Mouse (Mus musculus) right cerebral cortex, adult 18-20 months (tissue): Measurements from ENCODE around the gene Man2a2.
A peak's percentile ranks its signal among the peaks of the same experiment; 100 is the strongest.

Experiments
- DNase-seq: peaks from one replicate; pipeline ENCODE4 v3.0.0; 2022; ENCODE audit warnings: mixed read lengths

The Man2a2 gene

DNA sequence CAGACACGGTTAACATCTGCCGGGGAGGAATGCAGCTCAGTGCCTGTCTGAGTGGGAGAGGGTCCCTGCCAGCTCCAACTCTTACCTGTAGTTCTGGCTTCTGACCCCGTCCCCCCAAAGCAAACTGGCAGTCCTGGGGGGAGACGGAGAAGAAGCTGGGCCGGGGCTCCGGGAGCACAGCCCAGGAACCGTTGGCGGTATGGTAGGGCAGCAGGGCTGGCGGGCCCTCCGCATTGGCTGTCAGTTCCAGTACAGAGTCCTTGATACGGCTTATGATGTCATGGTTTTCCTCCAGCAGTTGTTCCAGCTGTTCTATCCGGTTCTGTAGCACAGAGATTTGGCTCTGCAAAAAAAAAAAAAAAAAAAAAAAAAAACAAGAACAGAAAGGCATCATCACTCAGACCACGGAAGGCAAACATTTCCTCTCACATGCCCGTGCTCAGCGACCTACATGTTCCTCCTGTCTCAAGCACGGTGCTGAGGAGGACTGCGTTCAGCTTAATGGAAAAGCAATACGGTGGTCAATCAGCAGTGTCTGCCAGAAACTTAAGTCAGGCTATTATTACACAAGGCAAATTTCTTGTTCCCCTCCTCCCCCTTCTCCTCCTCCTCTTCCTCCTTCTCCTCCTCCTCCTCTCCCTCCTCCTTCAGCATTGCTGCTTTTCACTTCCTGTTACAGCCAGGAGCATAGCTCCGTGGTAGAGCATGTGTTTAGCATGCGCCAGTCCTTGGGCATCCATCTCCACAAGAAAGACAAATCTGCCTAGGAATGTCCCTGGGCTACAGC lies 2.3 kb downstream of the Man2a2 start:
- DNase-seq: no peak

DNA sequence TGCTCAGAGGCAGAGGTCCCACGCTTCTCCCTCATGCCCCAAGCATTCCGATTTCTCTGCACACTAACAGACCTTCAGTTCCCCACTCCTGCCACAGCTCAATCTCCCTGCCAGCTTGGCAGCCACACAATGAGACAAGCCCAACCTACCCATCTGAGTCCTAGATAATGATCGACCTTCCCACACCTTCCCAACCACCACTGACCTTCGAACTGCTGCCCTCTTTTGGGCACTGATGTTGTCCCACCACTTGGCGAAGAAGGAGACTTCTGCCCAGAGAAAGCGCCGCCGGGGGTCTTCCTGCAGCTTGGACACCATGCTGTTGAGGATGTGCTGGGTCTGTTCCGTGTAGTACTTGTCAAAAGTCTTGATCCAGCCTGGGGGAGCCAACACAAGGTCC lies 3.2 kb downstream of the Man2a2 start:
- no peak for DNase-seq

DNA sequence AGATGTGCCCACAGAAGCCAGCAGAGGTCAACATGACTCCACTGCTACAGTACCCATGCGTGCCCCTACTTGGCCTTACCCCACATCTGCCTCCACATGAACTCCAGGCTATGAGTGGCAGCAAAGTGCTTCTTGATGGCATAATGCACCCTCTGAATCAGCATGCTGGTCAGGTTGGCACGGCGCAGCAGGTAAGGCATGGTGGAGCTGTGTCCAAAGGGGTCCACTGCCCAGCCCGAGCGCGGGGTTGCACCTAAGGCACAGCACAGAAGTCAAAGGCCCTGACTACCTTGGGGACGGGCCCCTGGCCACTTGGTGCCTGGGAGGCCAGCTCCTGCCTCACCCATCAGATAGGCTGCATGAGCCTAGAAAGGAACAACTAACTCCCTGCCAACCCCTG lies 3.9 kb downstream of the Man2a2 start:
- DNase-seq: no peak

DNA sequence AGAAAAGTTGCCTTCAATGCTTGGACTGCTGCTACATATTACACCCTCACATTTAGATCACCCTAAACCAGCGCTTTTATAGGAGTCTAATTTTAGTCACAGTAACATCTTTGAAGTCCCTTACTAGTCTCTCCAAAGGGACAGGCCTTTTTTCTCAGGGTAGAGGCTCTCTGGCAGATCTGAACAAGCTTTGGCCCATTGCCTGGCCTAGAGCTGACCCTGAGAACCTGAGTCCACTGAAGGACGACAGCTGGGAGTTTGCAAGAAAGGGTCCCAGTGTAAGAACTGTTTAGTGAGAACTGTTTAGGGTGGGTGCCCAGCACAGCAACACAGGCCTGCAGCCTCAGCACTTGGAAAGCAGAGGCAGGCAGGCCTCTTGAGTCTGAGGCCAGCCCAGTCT lies 5.4 kb downstream of the Man2a2 start:
- no peak for DNase-seq

DNA sequence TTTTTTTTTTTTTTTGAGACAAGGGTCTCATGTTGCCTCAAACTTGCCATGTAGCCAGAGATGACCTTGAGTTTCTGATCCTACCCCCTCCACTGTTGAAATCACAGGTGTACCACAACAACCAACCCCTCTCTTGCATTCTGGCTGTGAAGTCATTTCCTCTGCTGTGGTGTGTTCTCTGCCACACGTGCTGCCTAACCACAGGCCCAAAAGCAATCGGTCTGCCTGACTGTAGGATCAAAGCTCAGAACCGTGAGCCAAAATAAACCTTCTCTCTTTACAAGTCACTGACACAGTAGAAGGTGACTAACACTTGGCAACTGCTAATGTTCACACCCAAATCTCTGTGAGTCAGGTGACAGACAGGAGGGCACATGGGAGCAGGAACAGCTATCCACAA lies 10.7 kb downstream of the Man2a2 start:
- no peak for DNase-seq

DNA sequence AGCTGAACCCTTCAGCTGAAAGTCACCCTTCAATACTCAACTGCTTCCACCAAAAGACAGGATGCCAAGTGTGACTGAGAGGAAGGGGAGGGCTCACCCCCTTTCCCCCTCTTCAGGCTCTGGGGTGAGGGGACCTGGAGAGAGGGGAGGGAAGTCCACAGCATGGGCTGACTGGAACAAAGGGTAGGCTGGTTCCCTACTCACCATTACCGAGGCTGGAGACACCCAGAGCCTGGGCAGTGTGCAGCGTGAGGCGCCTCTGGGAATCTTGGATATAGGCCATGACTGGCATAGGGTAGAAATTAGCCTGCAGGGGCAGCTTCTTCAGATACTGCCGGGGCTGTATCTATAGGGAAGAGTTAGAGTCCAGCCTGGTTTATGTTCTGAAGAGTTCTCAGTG lies 13.1 kb downstream of the Man2a2 start:
- DNase-seq: no peak

DNA sequence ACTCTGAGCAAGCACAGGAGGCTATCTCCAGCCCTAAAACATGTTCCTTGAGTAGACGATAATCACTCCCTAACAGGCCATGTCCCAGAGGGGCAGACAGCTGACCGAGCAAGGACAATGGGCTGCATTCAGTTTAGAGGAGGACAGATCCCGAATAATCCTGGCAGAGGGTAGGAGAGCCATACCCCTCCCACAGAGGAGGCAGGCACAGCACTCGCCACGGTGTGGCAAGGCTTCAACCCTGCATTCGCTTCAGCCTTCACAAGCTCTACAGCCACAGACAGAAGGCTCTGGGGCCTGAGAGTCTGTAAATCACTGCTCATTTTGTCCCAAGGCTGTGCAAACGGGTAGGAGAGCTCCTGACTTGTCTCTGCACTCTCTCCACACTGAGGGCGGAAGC lies 14.0 kb downstream of the Man2a2 start:
- DNase-seq: peak; percentile 55

DNA sequence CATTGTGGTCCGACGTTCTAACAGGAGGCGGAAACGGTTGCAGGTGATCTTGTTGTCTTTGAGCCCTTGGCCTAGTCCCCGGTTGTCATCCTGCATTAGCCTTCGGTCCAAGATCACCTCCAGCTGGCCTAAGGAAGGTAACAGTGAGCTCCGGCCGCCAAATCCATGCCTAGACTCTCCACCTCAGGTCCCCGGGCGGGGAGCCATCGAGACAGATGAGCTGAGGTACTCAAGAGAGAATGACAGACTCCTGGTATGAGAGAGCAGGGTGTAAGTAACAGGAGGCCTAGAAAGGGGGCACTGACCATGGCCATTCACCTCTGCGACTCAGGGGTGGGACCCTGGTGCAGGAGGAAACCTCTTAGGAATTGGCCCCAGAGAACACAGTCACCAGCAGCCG lies 14.8 kb downstream of the Man2a2 start:
- DNase-seq: no peak

DNA sequence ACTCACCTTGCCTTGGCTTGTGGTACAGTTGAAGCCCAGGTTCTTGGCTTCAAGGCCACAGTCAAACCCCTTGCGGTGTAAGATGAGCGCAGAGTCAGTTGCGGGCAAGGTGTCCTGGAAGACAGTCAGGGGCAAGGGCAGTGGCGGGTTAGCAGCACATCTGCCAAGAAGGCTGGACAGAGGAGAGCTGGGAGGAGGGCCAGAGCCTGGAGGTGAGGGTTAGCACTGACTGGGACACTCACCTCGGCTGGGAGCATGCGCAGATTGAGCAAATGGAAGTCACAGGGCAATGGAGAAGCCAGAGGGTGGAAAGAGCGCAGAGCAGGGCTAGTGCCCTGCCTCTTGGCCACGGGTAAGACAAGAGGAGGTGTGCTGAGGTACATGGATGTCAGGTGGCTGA lies 18.3 kb downstream of the Man2a2 start:
- DNase-seq: no peak

DNA sequence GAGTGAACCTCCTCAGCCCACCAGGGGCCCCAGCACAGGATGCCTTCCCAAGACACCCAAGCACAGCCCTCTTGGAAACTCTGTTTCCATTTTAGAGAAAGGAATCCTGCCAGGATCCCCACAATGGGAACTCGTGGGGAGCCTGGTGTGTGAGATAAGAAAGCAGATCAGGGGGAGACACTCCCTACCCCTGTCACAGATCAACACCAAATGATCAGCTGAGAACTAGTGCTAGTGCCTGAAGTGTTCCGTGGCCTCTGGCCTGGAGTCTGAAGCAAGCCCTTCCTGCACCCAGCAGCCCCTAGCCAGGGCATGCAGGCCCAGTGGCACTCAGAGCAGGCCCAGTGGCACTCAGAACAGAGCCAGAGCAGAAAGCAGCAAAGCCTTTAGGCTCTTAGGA lies 20.4 kb downstream of the Man2a2 start:
- no peak for DNase-seq

DNA sequence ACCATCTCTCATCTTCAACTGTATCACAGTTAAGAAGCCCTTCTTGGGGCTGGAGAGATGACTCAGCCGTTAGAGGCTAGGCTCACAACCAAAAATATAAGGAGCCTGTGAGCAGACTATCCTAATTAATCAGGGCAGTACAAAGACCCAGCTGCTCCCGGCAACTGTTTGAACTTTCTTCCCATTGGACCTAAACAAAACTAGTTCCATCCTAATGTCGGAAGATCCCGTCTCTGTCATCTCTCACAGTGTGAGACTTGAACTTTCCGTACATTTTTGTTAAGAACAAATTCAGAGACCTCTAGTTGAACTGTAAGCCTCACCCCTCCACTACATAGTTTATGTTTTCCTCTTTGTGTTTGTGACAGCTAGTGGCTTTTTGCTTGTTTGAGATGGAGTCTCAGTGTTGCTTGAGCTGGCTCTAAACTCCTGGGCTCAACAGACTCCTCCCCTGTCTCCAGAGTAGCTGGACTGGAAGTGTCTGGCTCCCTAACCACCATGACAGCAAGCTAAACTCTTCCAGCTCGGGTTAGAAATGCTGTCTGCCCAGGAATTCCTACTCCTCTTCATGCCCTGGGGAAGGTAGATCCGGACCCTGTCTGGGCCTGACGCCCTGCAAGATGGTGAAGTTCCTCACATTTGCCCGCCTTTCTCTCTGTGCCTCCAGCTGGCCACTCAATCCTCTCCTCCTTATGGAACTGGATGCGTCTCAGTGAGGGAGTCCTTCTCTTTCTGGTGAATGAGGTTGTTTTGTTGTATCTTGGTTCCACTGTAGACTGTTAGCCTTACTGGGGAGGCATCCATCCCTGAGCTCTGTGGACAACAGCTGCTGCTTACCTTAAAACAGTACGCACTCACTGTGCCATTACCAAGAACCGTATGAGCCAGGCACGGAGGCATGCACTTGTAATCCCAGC lies 23.2 kb downstream of the Man2a2 start:
- DNase-seq: no peak

DNA sequence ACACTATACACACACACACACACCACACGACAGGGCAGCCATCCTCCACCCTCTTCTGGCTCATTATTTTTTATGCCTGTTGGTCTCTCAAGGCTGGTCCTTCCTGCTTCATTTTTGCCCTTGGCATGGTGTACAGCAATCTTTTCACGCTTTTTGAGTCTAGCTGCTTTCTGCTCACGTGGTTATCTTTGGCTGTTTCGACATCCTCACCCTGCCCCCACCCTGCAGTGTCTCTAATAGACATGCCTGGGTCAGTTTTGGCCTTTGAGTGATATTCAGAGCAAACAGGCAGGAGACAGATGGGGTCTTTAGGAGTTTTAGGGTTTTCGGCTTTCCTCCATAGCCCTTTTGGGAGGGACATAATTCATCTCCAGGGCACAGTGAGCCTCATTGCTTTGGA lies 24.3 kb downstream of the Man2a2 start:
- DNase-seq: no peak

DNA sequence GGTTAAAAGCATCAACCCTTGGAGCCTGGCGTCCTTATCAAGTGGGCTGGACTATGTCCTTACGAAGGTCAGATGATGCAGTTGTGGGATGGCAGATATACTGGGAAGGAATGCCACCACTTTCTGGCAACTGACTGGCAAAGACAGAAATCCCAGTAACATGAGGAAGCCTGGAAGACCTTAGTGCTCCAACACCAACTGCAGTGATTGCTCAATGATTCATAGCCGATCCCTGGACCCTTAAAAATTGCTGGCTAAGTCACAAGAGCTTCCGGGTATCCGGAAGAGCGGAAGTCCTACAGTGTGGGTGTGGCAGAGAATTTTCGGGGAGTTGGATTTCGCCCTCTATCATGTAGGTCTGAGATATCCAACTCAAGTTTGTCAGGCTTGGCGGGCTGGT lies 25.0 kb downstream of the Man2a2 start:
- DNase-seq: no peak

DNA sequence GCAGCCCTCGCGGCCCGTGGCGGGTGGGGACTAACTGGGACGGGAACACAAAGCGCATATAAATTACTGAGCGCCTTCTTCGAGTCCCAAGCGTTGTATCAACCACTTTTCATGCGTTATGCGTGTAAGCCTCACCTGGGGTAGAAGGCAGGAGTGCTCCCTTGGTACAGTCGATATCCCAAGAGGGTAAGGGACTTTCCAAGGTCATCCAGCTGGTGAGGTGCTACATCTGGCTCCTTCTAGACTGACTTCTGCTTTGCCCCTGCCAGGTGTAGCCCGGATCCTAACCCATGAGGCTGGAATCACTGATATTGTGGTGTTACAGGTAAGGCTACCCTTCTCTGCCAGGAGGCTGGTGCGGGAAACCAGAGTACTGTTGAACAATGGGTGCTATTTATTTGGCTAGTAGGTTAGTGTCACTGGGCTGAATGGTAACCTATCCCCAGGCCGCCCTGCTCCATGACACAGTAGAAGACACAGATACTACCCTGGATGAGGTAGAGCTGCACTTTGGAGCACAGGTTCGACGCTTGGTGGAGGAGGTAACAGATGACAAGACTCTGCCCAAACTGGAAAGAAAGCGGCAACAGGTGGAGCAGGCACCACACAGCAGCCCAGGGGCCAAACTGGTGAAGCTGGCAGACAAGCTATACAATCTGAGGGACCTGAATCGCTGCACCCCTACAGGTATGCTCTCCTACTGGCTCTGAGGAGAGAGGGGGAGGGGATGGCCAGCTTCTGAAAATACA lies 27.7 kb downstream of the Man2a2 start:
- DNase-seq: no peak

DNA sequence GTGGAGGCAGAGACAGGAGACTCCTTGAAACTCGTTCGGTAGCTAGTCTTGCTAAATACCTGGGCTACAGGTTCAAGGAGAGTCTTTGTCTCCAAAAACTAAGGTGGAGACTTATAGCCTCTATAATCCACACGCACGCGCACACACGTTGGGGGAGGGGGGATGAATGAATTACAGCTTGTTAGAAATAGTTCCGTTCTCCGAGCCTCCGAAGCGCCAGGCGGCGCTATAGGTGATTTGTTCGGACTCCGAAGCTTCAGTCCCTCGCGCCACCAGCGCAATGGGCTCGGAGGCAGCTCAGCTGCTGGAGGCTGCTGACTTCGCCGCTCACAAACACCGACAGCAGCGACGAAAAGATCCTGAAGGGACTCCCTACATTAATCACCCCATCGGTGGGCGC lies 28.3 kb downstream of the Man2a2 start, which contains the start of gene Hddc3:
Hddc3 (plus strand) TSS at position 247 of the 400 bp plus-strand sequence.
- DNase-seq: peak; percentile 95

DNA sequence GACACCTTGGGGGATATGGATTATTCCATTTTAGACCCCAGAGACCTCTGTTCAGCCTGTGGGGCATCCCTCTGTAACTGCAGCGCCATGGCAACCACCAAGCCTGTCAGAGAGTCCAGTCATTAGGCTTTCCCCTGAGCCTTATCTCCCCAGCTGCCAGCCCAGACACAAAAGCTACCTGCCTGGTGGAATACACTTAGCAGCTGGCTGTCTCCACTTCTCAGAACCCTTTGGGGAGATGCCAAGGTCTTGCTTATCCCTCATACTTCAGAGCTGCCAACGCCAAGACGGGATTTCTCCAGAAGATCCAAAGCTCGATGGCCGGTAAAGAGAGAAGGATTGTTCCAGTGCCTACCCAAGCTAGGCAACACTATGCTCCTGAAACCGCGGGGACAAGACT lies 29.4 kb downstream of the Man2a2 start:
- no peak for DNase-seq

DNA sequence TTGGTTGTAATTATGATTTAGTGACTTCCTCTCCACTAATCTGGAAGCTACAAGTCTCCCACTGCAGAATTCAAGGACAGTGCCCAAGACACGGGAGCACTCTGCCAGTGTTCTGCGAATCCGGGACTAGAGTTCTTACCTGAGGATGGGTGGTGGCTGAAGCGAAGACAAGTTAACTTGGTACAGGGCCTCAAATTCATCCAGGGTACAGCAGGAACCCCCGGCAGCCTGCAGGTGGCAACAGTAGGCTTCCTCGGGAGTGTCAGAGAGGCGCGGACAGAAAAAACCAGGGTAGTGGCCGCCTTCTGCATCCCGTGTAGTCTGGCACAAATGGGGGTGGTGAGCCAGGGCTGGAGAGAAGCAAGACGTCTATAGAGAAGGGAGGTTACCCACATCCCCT lies 30.4 kb downstream of the Man2a2 start, which contains the start of gene Unc45a:
Unc45a (minus strand) TSS at position 213 of the 400 bp plus-strand sequence.
- peak; percentile 76 for DNase-seq

DNA sequence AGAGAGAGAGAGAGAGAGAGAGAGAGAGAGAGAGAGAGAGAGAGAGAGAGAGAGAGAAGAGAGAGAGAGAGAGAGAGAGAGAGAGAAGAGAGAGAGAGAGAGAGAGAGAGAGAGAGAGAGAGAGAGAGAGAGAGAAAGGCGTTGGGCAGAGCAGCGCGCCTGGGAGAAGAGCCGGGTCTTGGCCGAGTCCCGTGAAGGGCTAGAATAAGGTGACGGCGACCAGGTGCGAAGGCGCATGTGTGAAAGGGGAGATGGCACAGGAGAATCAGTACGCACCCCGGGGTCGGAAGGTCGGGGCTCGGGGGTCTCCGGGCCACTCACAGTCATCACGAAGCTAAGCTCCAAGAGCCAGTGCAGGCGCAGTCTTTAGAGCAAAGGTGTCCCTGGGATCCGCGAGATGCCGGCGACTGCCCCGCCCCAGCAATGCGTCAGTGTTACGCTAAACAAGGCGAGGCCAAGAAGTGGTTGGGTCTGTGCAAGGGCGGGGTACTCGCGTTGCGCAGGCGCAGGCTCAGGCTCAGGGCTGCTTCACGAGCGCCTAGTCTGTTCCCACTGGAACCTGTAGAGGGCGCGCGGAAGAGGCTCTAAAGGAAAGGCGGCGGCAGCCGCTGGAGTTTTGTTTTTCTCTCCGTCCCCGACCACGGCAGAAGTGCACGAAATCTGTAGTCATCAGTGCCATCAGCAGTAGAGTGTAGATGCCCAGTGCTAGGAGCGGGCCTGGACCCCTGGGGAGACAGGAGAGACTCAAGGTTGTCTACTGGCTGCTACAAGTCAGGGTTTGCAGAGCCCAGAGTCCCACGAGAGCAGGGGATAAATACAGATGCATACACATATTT lies 31.2 kb downstream of the Man2a2 start:
- peak; percentile 98 for DNase-seq

DNA sequence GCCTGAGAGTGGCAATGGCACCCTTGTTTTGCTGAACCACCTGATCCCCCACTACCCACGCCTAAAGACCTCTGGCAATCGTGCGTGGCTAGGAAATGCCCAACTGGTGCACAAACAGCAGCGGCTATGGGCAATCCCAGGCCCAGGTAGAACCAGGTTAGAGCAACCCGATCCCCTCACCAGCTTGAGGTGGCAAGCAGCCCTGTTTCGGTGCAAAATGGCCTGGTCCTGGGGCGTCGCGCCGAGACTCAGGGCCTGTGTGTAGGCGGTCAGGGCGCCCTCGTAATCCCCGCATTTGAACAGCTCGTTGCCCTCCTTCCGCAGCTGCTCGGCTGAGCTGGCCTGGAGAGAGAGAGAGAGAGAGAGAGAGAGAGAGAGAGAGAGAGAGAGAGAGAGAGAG lies 31.8 kb downstream of the Man2a2 start:
- DNase-seq: no peak

DNA sequence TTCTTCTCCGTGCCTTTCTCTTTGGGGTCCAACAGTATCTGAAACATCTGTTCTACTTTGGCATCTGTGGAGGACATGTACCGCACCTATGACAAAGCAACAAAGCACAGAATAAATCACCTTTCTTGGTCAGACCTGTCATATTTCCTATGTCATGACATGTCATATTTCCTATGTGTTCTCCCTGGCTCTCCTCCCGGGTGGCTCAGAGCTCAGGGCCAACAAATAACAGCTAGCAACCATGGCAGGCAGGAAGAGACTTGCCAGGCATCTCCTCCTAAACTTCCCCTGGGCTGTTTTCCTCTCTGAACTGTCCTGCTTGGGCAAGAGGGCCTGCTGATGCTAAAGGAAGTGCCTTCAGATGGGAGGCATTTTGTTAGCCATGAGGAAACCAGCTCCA lies 34.2 kb downstream of the Man2a2 start:
- no peak for DNase-seq

DNA sequence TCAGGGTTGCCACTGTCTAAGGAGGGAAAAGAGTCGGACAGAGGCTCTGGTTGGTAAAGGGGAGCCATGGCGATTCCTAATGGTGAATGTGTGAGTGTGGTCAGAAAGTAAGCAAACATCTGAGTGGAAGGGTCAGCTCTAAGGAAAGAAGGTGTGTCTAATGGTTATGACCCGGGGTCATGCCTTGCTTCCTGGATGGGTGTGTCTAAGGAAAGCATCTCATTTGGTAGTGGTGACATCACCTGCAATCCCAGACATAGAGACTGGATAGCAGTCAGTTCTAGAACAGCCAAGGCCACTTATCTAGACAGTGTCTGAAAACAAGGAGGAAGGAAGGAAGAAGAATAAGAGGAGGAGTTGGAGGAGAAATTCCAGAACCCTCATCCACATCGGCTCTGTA lies 36.3 kb downstream of the Man2a2 start:
- DNase-seq: no peak

DNA sequence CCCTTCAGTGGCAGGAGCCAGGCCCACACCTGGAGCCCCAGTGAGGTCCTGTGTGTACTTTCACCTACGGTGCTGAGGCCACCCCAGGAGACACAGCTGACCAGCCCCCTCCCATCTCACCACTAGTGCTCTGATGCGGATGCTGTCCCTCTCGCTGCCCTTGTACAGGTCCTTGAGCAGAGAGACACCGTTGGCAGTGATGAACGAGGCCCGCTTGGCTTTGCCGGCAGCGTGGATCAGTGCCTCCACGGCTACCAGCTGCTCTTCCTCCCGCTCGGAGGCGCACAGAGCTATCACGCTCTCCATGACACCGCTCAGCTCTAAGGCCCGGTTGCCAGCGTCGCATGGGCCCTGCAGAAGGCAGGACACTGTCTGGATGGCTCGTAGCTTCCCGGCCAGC lies 39.7 kb downstream of the Man2a2 start:
- no peak for DNase-seq
